Mouse (Mus musculus): ENCODE measurements at regions not wholly inside any gene's neighbourhood (a gene's known extent, or its start where the extent isn't known, plus 50 kb on each side); places are given as distances from the start of the nearest gene placed in this dataset.

- Histone ChIP-seq H3K27me3 (ENCODE audit: insufficient read depth, low read length) (no peaks in the 10 kb centered on the region), H3K4me1 (replicated peaks; ENCODE audit: low read depth, low read length) (no peaks in the 10 kb centered on the region), H3K9me3 (ENCODE audit: low read length) (no peaks in the 10 kb centered on the region), H3K36me3 (ENCODE audit: insufficient read depth, low read length) (no peaks in the 10 kb centered on the region), H3K4me3 (replicated peaks; ENCODE audit: low read length) (no peak overlapping the region)
- TF ChIP-seq POU5F1 (IDR thresholded peaks at IDR 0.05; ENCODE audit: borderline replicate concordance, low read length) (no peak), CTCF (conservative IDR thresholded peaks at IDR 0.05; ENCODE audit: low read length) (no peak), NANOG (IDR thresholded peaks at IDR 0.05; ENCODE audit: borderline replicate concordance, low read length) (no peak)
These were observed 345.7 kb upstream of the Klf12 start for GRCm38 (mm10) chr14:100630197-100630596.

- no peaks in the 10 kb centered on the region for H3K9me3 ChIP-seq (ENCODE audit: low read length)
- no peaks in the 10 kb centered on the region for H3K4me1 ChIP-seq (replicated peaks; ENCODE audit: low read depth, low read length)
- no peak overlapping the region for H3K4me3 ChIP-seq (replicated peaks; ENCODE audit: low read length)
- TF ChIP-seq POU5F1 (IDR thresholded peaks at IDR 0.05; ENCODE audit: borderline replicate concordance, low read length) = no peak
- TF ChIP-seq NANOG (IDR thresholded peaks at IDR 0.05; ENCODE audit: borderline replicate concordance, low read length) = no peak
- TF ChIP-seq CTCF (conservative IDR thresholded peaks at IDR 0.05; ENCODE audit: low read length) = no peak
- no peaks in the 10 kb centered on the region for H3K27me3 ChIP-seq (ENCODE audit: insufficient read depth, low read length)
- H3K36me3 ChIP-seq (ENCODE audit: insufficient read depth, low read length) = no peaks in the 10 kb centered on the region
These were observed 343.0 kb upstream of the Klf12 start for GRCm38 (mm10) chr14:100627523-100627922.

GRCm38 (mm10) chr14:100619656-100620030 lies 335.2 kb upstream of the Klf12 start:
- no peaks in the 10 kb centered on the region for H3K27me3 ChIP-seq (ENCODE audit: insufficient read depth, low read length)
- no peak overlapping the region for H3K4me3 ChIP-seq (replicated peaks; ENCODE audit: low read length)
- no peaks in the 10 kb centered on the region for H3K4me1 ChIP-seq (replicated peaks; ENCODE audit: low read depth, low read length)
- no peak for TF ChIP-seq NANOG (IDR thresholded peaks at IDR 0.05; ENCODE audit: borderline replicate concordance, low read length)
- TF ChIP-seq CTCF (conservative IDR thresholded peaks at IDR 0.05; ENCODE audit: low read length) = no peak
- no peak for TF ChIP-seq POU5F1 (IDR thresholded peaks at IDR 0.05; ENCODE audit: borderline replicate concordance, low read length)
- H3K36me3 ChIP-seq (ENCODE audit: insufficient read depth, low read length) = no peaks in the 10 kb centered on the region
- H3K9me3 ChIP-seq (ENCODE audit: low read length) = no peaks in the 10 kb centered on the region

GRCm38 (mm10) chr14:100618793-100619655 lies 334.5 kb upstream of the Klf12 start:
- no peaks in the 10 kb centered on the region for H3K36me3 ChIP-seq (ENCODE audit: insufficient read depth, low read length)
- no peaks in the 10 kb centered on the region for H3K4me1 ChIP-seq (replicated peaks; ENCODE audit: low read depth, low read length)
- TF ChIP-seq CTCF (conservative IDR thresholded peaks at IDR 0.05; ENCODE audit: low read length) (no peak), NANOG (IDR thresholded peaks at IDR 0.05; ENCODE audit: borderline replicate concordance, low read length) (no peak), POU5F1 (IDR thresholded peaks at IDR 0.05; ENCODE audit: borderline replicate concordance, low read length) (no peak)
- H3K27me3 ChIP-seq (ENCODE audit: insufficient read depth, low read length) = no peaks in the 10 kb centered on the region
- no peaks in the 10 kb centered on the region for H3K9me3 ChIP-seq (ENCODE audit: low read length)
- no peak overlapping the region for H3K4me3 ChIP-seq (replicated peaks; ENCODE audit: low read length)

- Histone ChIP-seq H3K4me3 (replicated peaks; ENCODE audit: low read length) (no peak overlapping the region), H3K9me3 (ENCODE audit: low read length) (no peaks in the 10 kb centered on the region), H3K4me1 (replicated peaks; ENCODE audit: low read depth, low read length) (no peaks in the 10 kb centered on the region), H3K36me3 (ENCODE audit: insufficient read depth, low read length) (no peaks in the 10 kb centered on the region), H3K27me3 (ENCODE audit: insufficient read depth, low read length) (no peaks in the 10 kb centered on the region)
- no peak for TF ChIP-seq CTCF (conservative IDR thresholded peaks at IDR 0.05; ENCODE audit: low read length)
- TF ChIP-seq POU5F1 (IDR thresholded peaks at IDR 0.05; ENCODE audit: borderline replicate concordance, low read length) = no peak
- TF ChIP-seq NANOG (IDR thresholded peaks at IDR 0.05; ENCODE audit: borderline replicate concordance, low read length) = no peak
These were observed 325.7 kb upstream of the Klf12 start for GRCm38 (mm10) chr14:100610017-100610760.

GRCm38 (mm10) chr14:100607109-100607508 lies 322.6 kb upstream of the Klf12 start:
- Histone ChIP-seq H3K36me3 (ENCODE audit: insufficient read depth, low read length) (no peaks in the 10 kb centered on the region), H3K9me3 (ENCODE audit: low read length) (no peaks in the 10 kb centered on the region), H3K4me1 (replicated peaks; ENCODE audit: low read depth, low read length) (no peaks in the 10 kb centered on the region), H3K27me3 (ENCODE audit: insufficient read depth, low read length) (no peaks in the 10 kb centered on the region), H3K4me3 (replicated peaks; ENCODE audit: low read length) (no peak overlapping the region)
- no peak for TF ChIP-seq CTCF (conservative IDR thresholded peaks at IDR 0.05; ENCODE audit: low read length)
- TF ChIP-seq POU5F1 (IDR thresholded peaks at IDR 0.05; ENCODE audit: borderline replicate concordance, low read length) = no peak
- no peak for TF ChIP-seq NANOG (IDR thresholded peaks at IDR 0.05; ENCODE audit: borderline replicate concordance, low read length)

- H3K36me3 ChIP-seq (ENCODE audit: insufficient read depth, low read length) = no peaks in the 10 kb centered on the region
- TF ChIP-seq NANOG (IDR thresholded peaks at IDR 0.05; ENCODE audit: borderline replicate concordance, low read length) = no peak
- TF ChIP-seq CTCF (conservative IDR thresholded peaks at IDR 0.05; ENCODE audit: low read length) = no peak
- no peaks in the 10 kb centered on the region for H3K27me3 ChIP-seq (ENCODE audit: insufficient read depth, low read length)
- H3K4me3 ChIP-seq (replicated peaks; ENCODE audit: low read length) = no peak overlapping the region
- no peaks in the 10 kb centered on the region for H3K4me1 ChIP-seq (replicated peaks; ENCODE audit: low read depth, low read length)
- H3K9me3 ChIP-seq (ENCODE audit: low read length) = no peaks in the 10 kb centered on the region
These were observed 316.5 kb upstream of the Klf12 start for GRCm38 (mm10) chr14:100600886-100601451.

GRCm38 (mm10) chr14:100570026-100570425 lies 285.5 kb upstream of the Klf12 start:
- Histone ChIP-seq H3K27me3 (ENCODE audit: insufficient read depth, low read length) (no peaks in the 10 kb centered on the region), H3K4me1 (replicated peaks; ENCODE audit: low read depth, low read length) (peaks cover 6% of the 10 kb centered on the region; the same call in 1 of the 2 replicates), H3K36me3 (ENCODE audit: insufficient read depth, low read length) (no peaks in the 10 kb centered on the region), H3K4me3 (replicated peaks; ENCODE audit: low read length) (no peak overlapping the region), H3K9me3 (ENCODE audit: low read length) (peaks cover 17% of the 10 kb centered on the region)
- TF ChIP-seq CTCF (conservative IDR thresholded peaks at IDR 0.05; ENCODE audit: low read length) (no peak), POU5F1 (IDR thresholded peaks at IDR 0.05; ENCODE audit: borderline replicate concordance, low read length) (no peak), NANOG (IDR thresholded peaks at IDR 0.05; ENCODE audit: borderline replicate concordance, low read length) (no peak)
